Mouse (Mus musculus): ENCODE measurements around the gene Iqcd. TPM values are rescaled to one million over a fixed set of nuclear protein-coding genes. Genes with fewer than 3 reads are reported as not detected.

Iqcd gene
- polyA plus RNA-seq, 1 experiment from 2014 or later = 0.54 TPM

DNA sequence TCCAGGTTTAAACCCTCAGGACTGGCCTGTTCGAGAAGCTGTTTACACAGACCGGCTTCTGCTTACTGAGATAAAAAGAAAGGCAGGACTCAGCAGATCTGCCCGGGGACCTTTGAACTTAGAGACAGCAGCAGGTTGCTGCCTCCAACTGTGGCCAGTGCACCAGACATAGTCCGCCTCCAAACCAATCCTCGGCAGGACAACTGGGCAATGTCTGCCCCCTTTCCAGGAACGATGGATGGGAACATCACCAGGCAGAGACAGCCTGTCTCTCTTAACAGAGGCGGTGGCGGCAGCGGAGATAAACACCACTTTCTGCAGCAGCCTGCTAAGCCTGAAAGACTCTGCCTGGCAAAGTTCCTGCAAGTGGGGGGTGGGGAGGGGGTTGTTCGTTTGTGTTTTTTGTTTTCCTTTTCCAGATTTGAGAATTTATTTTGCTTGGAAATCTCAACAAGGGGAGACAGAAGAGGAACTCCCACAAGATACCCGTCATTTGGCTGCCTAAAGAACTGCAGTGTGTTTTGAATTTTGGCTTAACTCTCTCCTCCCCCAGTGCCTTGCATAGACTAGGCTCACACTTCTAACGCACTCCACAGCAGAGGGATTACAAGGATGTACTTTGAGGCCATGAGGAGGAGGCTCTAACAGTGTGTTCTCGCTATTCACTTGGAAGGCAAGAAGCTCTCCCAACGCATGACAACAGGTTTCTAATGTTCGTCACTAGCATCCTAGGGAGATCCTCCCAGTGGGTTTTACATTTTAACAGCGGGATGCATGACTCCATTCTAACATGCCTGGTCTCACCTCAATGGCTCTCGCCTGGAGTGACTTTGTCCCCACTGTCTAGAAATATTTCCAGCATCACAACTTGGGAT is 1.8 kb upstream of the Iqcd start:
- ATAC-seq (ENCODE audit: insufficient number of reproducible peaks, insufficient read depth, low FRiP score, low read depth) = no peak
- WGBS = 8% methylated on average over 17 of the region's 17 CpGs
- Histone ChIP-seq H3K36me3 (ENCODE audit: control insufficient read depth, insufficient read depth, low read length) (no peaks in the 10 kb centered on the region; the same call in 1 of the 2 replicates), H3K27me3 (ENCODE audit: control insufficient read depth, insufficient read depth, low read length) (no peaks in the 10 kb centered on the region), H3K4me1 (ENCODE audit: control insufficient read depth, insufficient read depth, low read length) (peaks cover 18% of the 10 kb centered on the region), H3K9me3 (ENCODE audit: control insufficient read depth, low read depth, low read length) (no peaks in the 10 kb centered on the region), H3K27ac (ENCODE audit: low read length) (peak overlapping the region; percentile 55; the same call in 1 of the 2 replicates), H3K9ac (replicated peaks; ENCODE audit: low read depth, low read length) (no peak overlapping the region; the same call in 1 of the 2 replicates), H3K4me3 (ENCODE audit: low read depth, low read length) (peak overlapping the region; percentile 60), H3K4me2 (replicated peaks; ENCODE audit: low read depth, low read length) (peak overlapping the region; percentile 91)

DNA sequence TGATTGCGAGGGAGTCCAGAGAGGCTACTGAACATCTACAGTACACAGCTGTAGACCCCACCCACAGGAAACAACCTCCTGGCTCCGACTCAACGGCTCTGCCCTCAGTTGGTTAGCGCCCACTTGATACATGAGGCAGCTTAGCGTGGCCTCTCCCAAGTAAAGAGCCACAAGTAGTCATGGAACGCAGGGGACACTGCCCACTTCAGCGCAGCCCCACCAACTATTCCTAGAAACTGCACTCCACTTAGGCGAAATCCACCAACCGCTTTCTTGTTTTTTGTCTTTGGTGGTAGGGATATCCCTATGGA is 1.2 kb upstream of the Iqcd start:
- ATAC-seq (ENCODE audit: insufficient number of reproducible peaks, insufficient read depth, low FRiP score, low read depth) = no peak
- peaks cover 18% of the 10 kb centered on the region for H3K4me1 ChIP-seq (ENCODE audit: control insufficient read depth, insufficient read depth, low read length)
- no peaks in the 10 kb centered on the region for H3K27me3 ChIP-seq (ENCODE audit: control insufficient read depth, insufficient read depth, low read length)
- peak overlapping the region; percentile 91 for H3K4me2 ChIP-seq (replicated peaks; ENCODE audit: low read depth, low read length)
- peak overlapping the region; percentile 55; the same call in 1 of the 2 replicates for H3K27ac ChIP-seq (ENCODE audit: low read length)
- H3K9ac ChIP-seq (replicated peaks; ENCODE audit: low read depth, low read length) = no peak overlapping the region
- 19% methylated on average over 9 of the region's 9 CpGs for WGBS
- no peaks in the 10 kb centered on the region for H3K9me3 ChIP-seq (ENCODE audit: control insufficient read depth, low read depth, low read length)
- H3K4me3 ChIP-seq (ENCODE audit: low read depth, low read length) = peak overlapping the region; percentile 60
- no peaks in the 10 kb centered on the region; the same call in 1 of the 2 replicates for H3K36me3 ChIP-seq (ENCODE audit: control insufficient read depth, insufficient read depth, low read length)

- Histone ChIP-seq H3K4me1 (ENCODE audit: control insufficient read depth, insufficient read depth, low read length) (peaks cover 18% of the 10 kb centered on the region), H3K4me3 (ENCODE audit: low read depth, low read length) (peak overlapping the region; percentile 60), H3K27me3 (ENCODE audit: control insufficient read depth, insufficient read depth, low read length) (no peaks in the 10 kb centered on the region), H3K36me3 (ENCODE audit: control insufficient read depth, insufficient read depth, low read length) (no peaks in the 10 kb centered on the region; the same call in 1 of the 2 replicates), H3K27ac (ENCODE audit: low read length) (peak overlapping the region; percentile 6; the same call in 1 of the 2 replicates), H3K9ac (replicated peaks; ENCODE audit: low read depth, low read length) (peak overlapping the region; percentile 47), H3K9me3 (ENCODE audit: control insufficient read depth, low read depth, low read length) (no peaks in the 10 kb centered on the region), H3K4me2 (replicated peaks; ENCODE audit: low read depth, low read length) (peak overlapping the region; percentile 91)
- 3% methylated on average over 26 of the region's 29 CpGs for WGBS
- peak; percentile 0; the same call in 1 of the 2 replicates for ATAC-seq (ENCODE audit: insufficient number of reproducible peaks, insufficient read depth, low FRiP score, low read depth)
Measured at GRCm38 (mm10) chr5:120587940-120588568, 762 bp upstream of the Iqcd start.

DNA sequence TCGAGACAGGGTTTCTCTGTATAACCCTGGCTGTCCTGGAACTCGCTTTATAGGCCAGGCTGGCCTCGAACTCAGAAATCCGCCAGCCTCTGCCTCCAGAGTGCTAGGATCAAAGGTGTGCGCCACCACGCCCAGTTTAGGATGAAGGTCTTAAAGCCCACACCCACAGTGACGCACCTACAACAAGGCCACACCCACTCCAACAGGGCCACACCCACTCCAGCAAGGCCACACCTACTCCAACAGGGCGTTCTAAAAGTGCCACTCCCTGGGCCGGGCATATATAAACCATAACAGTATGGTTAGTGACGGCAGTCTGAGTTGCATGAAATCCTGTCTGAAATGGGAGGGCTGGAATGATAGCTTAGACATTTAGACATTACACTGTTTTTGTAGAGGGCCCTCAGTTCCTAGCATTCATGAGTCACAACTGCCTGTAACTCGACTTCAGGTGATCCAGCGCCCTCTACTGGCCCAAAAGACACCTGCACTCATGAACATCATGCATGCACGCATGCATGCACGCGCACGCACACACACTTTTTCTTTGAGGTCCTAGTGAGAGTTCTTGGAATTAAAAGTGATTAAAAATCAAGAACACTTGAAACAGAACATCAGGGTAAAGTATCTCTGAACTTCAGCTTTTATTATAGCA is 1.7 kb downstream of the Iqcd start:
- H3K4me2 ChIP-seq (replicated peaks; ENCODE audit: low read depth, low read length) = no peak overlapping the region
- no peak for ATAC-seq (ENCODE audit: insufficient number of reproducible peaks, insufficient read depth, low FRiP score, low read depth)
- peaks cover 18% of the 10 kb centered on the region for H3K4me1 ChIP-seq (ENCODE audit: control insufficient read depth, insufficient read depth, low read length)
- no peak overlapping the region for H3K27ac ChIP-seq (ENCODE audit: low read length)
- no peaks in the 10 kb centered on the region for H3K27me3 ChIP-seq (ENCODE audit: control insufficient read depth, insufficient read depth, low read length)
- H3K36me3 ChIP-seq (ENCODE audit: control insufficient read depth, insufficient read depth, low read length) = no peaks in the 10 kb centered on the region
- H3K9me3 ChIP-seq (ENCODE audit: control insufficient read depth, low read depth, low read length) = no peaks in the 10 kb centered on the region
- WGBS = 73% methylated on average over 16 of the region's 16 CpGs
- H3K9ac ChIP-seq (replicated peaks; ENCODE audit: low read depth, low read length) = no peak overlapping the region
- H3K4me3 ChIP-seq (ENCODE audit: low read depth, low read length) = no peak overlapping the region

DNA sequence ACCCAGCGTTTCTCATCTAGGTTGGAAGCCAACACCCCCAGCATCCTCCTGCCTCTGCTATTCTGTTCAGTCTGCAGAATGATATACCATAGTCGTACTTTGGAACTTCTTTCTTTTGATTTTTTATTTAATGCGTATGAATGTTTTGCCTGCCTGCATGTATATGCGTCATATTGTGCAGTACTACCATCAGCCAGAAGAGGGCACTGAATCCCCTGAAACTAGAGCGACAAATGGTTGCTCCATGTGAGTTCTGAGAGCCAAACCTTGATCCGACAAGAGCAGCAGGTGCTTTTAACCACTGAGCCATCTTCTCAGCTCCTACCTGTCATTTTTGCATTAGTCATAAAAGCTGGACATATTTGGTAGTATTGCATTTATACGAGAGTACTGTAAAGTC is 3.3 kb downstream of the Iqcd start:
- no peak for ATAC-seq (ENCODE audit: insufficient number of reproducible peaks, insufficient read depth, low FRiP score, low read depth)
- no peak overlapping the region for H3K4me2 ChIP-seq (replicated peaks; ENCODE audit: low read depth, low read length)
- peaks cover 9% of the 10 kb centered on the region; the same call in 1 of the 2 replicates for H3K4me1 ChIP-seq (ENCODE audit: control insufficient read depth, insufficient read depth, low read length)
- H3K36me3 ChIP-seq (ENCODE audit: control insufficient read depth, insufficient read depth, low read length) = no peaks in the 10 kb centered on the region
- 67% methylated on average over 7 of the region's 7 CpGs for WGBS
- no peak overlapping the region for H3K4me3 ChIP-seq (ENCODE audit: low read depth, low read length)
- no peak overlapping the region for H3K27ac ChIP-seq (ENCODE audit: low read length)
- H3K27me3 ChIP-seq (ENCODE audit: control insufficient read depth, insufficient read depth, low read length) = no peaks in the 10 kb centered on the region
- no peak overlapping the region for H3K9ac ChIP-seq (replicated peaks; ENCODE audit: low read depth, low read length)
- no peaks in the 10 kb centered on the region for H3K9me3 ChIP-seq (ENCODE audit: control insufficient read depth, low read depth, low read length)

DNA sequence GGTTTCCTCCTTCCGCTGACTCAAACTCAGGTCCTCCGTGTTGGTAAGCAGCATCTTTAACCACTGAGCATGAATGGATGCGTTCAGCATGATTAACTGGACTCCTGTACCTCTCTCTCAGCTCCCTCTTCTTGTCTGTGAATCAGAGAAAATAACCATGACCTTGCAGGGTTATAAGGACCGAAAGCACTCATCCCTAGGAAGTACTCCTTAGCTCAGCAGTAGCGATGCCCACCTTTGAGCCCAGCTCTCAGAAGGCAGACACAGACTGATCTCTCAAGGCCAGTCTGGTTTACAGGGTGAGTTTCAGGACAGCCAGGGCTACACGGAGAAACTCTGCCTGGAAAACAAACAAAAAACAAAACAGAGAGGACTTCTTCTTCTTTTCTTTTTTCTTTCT is 5.7 kb downstream of the Iqcd start:
- H3K4me1 ChIP-seq (ENCODE audit: control insufficient read depth, insufficient read depth, low read length) = no peaks in the 10 kb centered on the region

DNA sequence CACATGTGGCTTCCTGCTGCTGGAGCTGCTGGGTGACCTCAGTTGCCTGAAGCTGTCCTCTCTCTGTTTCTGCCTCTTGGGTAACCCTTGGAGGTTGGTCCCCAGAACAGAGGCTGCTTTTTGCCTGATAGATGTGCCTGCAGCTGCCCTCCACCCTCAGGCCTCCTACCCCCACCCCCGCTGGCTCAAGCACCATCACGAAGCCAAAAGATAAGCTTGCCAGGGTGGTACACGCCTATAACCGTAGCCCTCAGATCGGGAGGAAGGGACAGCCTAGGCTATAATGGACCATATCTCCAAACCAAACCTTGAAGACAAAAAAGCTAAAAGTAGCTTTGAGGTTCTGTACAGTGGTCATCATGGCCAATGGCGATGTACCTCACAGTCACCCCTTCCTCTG is 10.8 kb downstream of the Iqcd start:
- no peak overlapping the region for H3K4me2 ChIP-seq (replicated peaks; ENCODE audit: low read depth, low read length)
- H3K4me3 ChIP-seq (ENCODE audit: low read depth, low read length) = no peak overlapping the region
- no peaks in the 10 kb centered on the region for H3K27me3 ChIP-seq (ENCODE audit: control insufficient read depth, insufficient read depth, low read length)
- no peak for ATAC-seq (ENCODE audit: insufficient number of reproducible peaks, insufficient read depth, low FRiP score, low read depth)
- H3K36me3 ChIP-seq (ENCODE audit: control insufficient read depth, insufficient read depth, low read length) = no peaks in the 10 kb centered on the region
- H3K9ac ChIP-seq (replicated peaks; ENCODE audit: low read depth, low read length) = no peak overlapping the region
- H3K4me1 ChIP-seq (ENCODE audit: control insufficient read depth, insufficient read depth, low read length) = no peaks in the 10 kb centered on the region
- WGBS = 83% methylated on average over 6 of the region's 6 CpGs
- no peaks in the 10 kb centered on the region for H3K9me3 ChIP-seq (ENCODE audit: control insufficient read depth, low read depth, low read length)
- H3K27ac ChIP-seq (ENCODE audit: low read length) = no peak overlapping the region

More for the DNA sequence above, 5.7 kb downstream of the Iqcd start:
- 86% methylated on average over 6 of the region's 6 CpGs for WGBS
- Histone ChIP-seq H3K27ac (ENCODE audit: low read length) (no peak overlapping the region), H3K9ac (replicated peaks; ENCODE audit: low read depth, low read length) (no peak overlapping the region), H3K9me3 (ENCODE audit: control insufficient read depth, low read depth, low read length) (no peaks in the 10 kb centered on the region), H3K4me2 (replicated peaks; ENCODE audit: low read depth, low read length) (no peak overlapping the region), H3K4me3 (ENCODE audit: low read depth, low read length) (no peak overlapping the region), H3K36me3 (ENCODE audit: control insufficient read depth, insufficient read depth, low read length) (no peaks in the 10 kb centered on the region), H3K27me3 (ENCODE audit: control insufficient read depth, insufficient read depth, low read length) (no peaks in the 10 kb centered on the region)
- ATAC-seq (ENCODE audit: insufficient number of reproducible peaks, insufficient read depth, low FRiP score, low read depth) = no peak

DNA sequence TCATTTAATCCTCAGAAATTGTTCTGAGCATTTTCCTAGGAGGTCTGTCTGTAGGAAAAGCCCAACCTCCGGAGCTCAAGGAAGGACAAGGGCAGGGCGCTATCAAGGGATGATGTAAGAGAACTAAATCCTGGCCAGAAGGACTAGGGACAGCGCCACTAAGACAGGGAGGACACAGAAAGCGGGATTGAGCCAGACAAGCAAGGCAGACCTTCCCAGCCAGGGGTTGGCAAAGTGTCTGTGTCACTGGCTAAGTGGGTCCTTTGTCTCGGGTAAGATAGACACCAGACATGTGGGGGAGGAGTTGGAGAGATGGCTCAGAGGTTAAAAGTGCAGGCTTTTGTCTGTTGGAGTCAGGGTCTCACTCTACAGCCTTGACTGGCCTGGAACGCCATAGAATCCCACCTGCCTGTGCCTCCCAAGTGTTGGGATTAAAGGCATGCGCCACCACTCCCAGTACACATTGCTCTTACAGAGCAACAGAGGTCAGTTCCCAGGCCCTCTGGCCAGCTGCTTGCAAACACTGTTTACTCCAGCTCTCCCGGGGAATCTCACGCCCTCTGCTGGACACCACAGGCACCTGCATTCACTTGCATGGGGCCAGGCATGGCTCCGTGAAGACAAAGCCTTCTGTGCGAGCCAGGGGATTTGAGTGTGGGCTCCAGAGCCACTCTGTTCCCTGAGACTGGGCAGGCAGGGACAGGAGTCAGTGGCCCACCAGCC is 12.3 kb downstream of the Iqcd start:
- Histone ChIP-seq H3K4me3 (ENCODE audit: low read depth, low read length) (no peak overlapping the region), H3K9ac (replicated peaks; ENCODE audit: low read depth, low read length) (no peak overlapping the region), H3K36me3 (ENCODE audit: control insufficient read depth, insufficient read depth, low read length) (no peaks in the 10 kb centered on the region), H3K4me1 (ENCODE audit: control insufficient read depth, insufficient read depth, low read length) (no peaks in the 10 kb centered on the region; the same call in 1 of the 2 replicates), H3K9me3 (ENCODE audit: control insufficient read depth, low read depth, low read length) (no peaks in the 10 kb centered on the region), H3K27me3 (ENCODE audit: control insufficient read depth, insufficient read depth, low read length) (no peaks in the 10 kb centered on the region), H3K27ac (ENCODE audit: low read length) (no peak overlapping the region), H3K4me2 (replicated peaks; ENCODE audit: low read depth, low read length) (no peak overlapping the region)
- WGBS = 57% methylated on average over 11 of the region's 11 CpGs
- ATAC-seq (ENCODE audit: insufficient number of reproducible peaks, insufficient read depth, low FRiP score, low read depth) = no peak
